Mouse (Mus musculus) embryo, embryonic 10.5 days (tissue): ENCODE results near the gene Ccdc85c.

Experiments used
- DNase-seq: peaks from one replicate; pipeline ENCODE4 v3.0.0-alpha.2; 2015; ENCODE audit warnings: low spot score

Gene Ccdc85c

GRCm38 (mm10) chr12:108274661-108275507, at the start of gene Ccdc85c:
Gene Ccdc85c, minus strand, starts transcription at chr12:108275425.
- peak; percentile 54 for DNase-seq

GRCm38 (mm10) chr12:108320096-108320495, 44.9 kb upstream of the Ccdc85c start:
- DNase-seq = peak; percentile 73

- DNase-seq = no peak
Observed at GRCm38 (mm10) chr12:108318499-108318898, 43.3 kb upstream of the Ccdc85c start.

GRCm38 (mm10) chr12:108317826-108318430, 42.7 kb upstream of the Ccdc85c start:
- DNase-seq = no peak

GRCm38 (mm10) chr12:108317201-108317738, 42.0 kb upstream of the Ccdc85c start:
- DNase-seq = peak; percentile 69

GRCm38 (mm10) chr12:108316655-108317054, 41.4 kb upstream of the Ccdc85c start:
- DNase-seq = no peak

- no peak for DNase-seq
Observed at GRCm38 (mm10) chr12:108315818-108316217, 40.6 kb upstream of the Ccdc85c start.

GRCm38 (mm10) chr12:108313244-108313772, 38.1 kb upstream of the Ccdc85c start:
- no peak for DNase-seq

GRCm38 (mm10) chr12:108312432-108312851, 37.2 kb upstream of the Ccdc85c start:
- peak; percentile 68 for DNase-seq

- DNase-seq = no peak
Observed at GRCm38 (mm10) chr12:108311741-108312290, 36.6 kb upstream of the Ccdc85c start.

- no peak for DNase-seq
Observed at GRCm38 (mm10) chr12:108310456-108311027, 35.3 kb upstream of the Ccdc85c start.

- DNase-seq = no peak
Observed at GRCm38 (mm10) chr12:108310041-108310440, 34.8 kb upstream of the Ccdc85c start.

- DNase-seq = no peak
Observed at GRCm38 (mm10) chr12:108309116-108309794, 34.0 kb upstream of the Ccdc85c start.

- DNase-seq = no peak
Observed at GRCm38 (mm10) chr12:108308363-108308856, 33.2 kb upstream of the Ccdc85c start.

- DNase-seq = peak; percentile 80
Observed at GRCm38 (mm10) chr12:108307553-108307952, 32.3 kb upstream of the Ccdc85c start.

GRCm38 (mm10) chr12:108305812-108306794, 30.9 kb upstream of the Ccdc85c start, which contains the start of gene Hhipl1:
Gene Hhipl1, plus strand, starts transcription at chr12:108306270.
- DNase-seq = peak; percentile 62

- DNase-seq = no peak
Observed at GRCm38 (mm10) chr12:108305172-108305571, 29.9 kb upstream of the Ccdc85c start.

- no peak for DNase-seq
Observed at GRCm38 (mm10) chr12:108303778-108304365, 28.6 kb upstream of the Ccdc85c start.

- DNase-seq = no peak
Observed at GRCm38 (mm10) chr12:108301006-108301405, 25.8 kb upstream of the Ccdc85c start.

- DNase-seq = peak; percentile 51
Observed at GRCm38 (mm10) chr12:108297033-108297432, 21.8 kb upstream of the Ccdc85c start.
